Mouse (Mus musculus) embryonic fibroblast, embryonic 13.5 days (primary cell): ENCODE data around the gene Prok2.

Experiments
- CTCF ChIP-seq: IDR thresholded peaks from 2 replicates; pipeline ENCODE4 v1.5.1; 2011; ENCODE audit warnings: mild to moderate bottlenecking, control low read depth, low read length, moderate library complexity, borderline replicate concordance; ENCODE audit not compliant: insufficient read depth
- POLR2A ChIP-seq: IDR thresholded peaks from 2 replicates; pipeline ENCODE4 v1.6.1; 2011; ENCODE audit warnings: low read depth, mild to moderate bottlenecking, control low read depth, low read length, moderate library complexity

DNA sequence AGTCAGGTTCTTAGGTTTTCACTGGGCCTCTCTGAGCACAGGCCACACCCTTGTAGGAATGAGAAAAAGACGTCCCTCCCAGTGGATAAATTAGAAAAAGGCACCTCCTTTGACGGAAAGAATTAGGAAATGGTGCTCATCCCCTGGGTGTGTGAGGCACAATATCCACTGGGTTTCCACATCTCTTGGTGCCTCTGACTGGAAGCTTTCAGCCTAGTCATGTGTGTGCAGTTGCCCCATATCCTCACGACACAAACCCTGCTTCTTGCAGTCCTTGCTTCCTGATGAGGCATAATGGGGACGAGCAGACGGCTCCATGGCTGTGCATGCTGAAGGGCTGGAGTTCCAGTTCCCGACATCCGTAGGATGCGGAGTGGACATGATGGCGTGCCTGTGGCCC, 29.9 kb upstream of the Prok2 start:
- TF ChIP-seq CTCF (no peak), POLR2A (no peak)
